Mouse (Mus musculus) heart, postnatal 0 days (tissue): ENCODE data around the gene Gab2. TPM values are rescaled to one million over a fixed set of nuclear protein-coding genes. Genes with fewer than 3 reads are reported as not detected.

Source experiments
- ATAC-seq: fragments of 200-750 bp; cut with Nextera tagmentation; 2 replicates; pipeline ENCODE4 v1.8.0; 2017; ENCODE audit warnings: low read depth, moderate number of reproducible peaks, moderate library complexity; ENCODE audit not compliant: insufficient read depth
- DNase-seq: peaks from one replicate; pipeline ENCODE4 v3.0.0-alpha.2; 2016; ENCODE audit warnings: low spot score
- H3K27ac ChIP-seq: fragments of 300-500 bp; sonication (generic); 2 replicates; pipeline ENCODE4 v1.5.1; 2014; ENCODE audit warnings: low read depth, mild to moderate bottlenecking
- H3K27me3 ChIP-seq: fragments of 300-500 bp; sonication (generic); 2 replicates; pipeline ENCODE4 v1.6.1; 2014; ENCODE audit warnings: low read length, mixed read lengths; ENCODE audit not compliant: control insufficient read depth, insufficient read depth
- H3K36me3 ChIP-seq: fragments of 300-500 bp; sonication (generic); replicated peaks from 2 replicates; pipeline ENCODE4 v1.6.1; 2014; ENCODE audit warnings: low read length, mixed read lengths; ENCODE audit not compliant: control insufficient read depth, insufficient read depth
- H3K4me1 ChIP-seq: fragments of 300-500 bp; sonication (generic); 2 replicates; pipeline ENCODE4 v1.6.1; 2014; ENCODE audit warnings: antibody characterized with exemption; ENCODE audit not compliant: control insufficient read depth, insufficient read depth
- H3K4me2 ChIP-seq: fragments of 300-500 bp; sonication (generic); 2 replicates; pipeline ENCODE4 v1.6.1; 2014; ENCODE audit warnings: low read depth, mild to moderate bottlenecking, low read length, moderate library complexity
- H3K4me3 ChIP-seq: fragments of 300-500 bp; sonication (generic); 2 replicates; pipeline ENCODE4 v1.5.1; 2014; ENCODE audit warnings: low read depth, low read length
- H3K9ac ChIP-seq: fragments of 300-500 bp; sonication (generic); replicated peaks from 2 replicates; pipeline ENCODE4 v1.6.1; 2014; ENCODE audit warnings: low read depth, low read length, mixed read lengths
- H3K9me3 ChIP-seq: fragments of 300-500 bp; sonication (generic); replicated peaks from 2 replicates; pipeline ENCODE4 v1.6.1; 2016; ENCODE audit warnings: low read length; ENCODE audit not compliant: control insufficient read depth
- CTCF ChIP-seq: IDR thresholded peaks from 2 replicates; pipeline ENCODE4 v1.5.1; 2016; ENCODE audit warnings: antibody characterized with exemption, control low read depth, low read depth
- EP300 ChIP-seq: IDR thresholded peaks from 2 replicates; pipeline ENCODE4 v1.6.1; 2016; ENCODE audit warnings: antibody characterized with exemption, low read depth
- WGBS: fragments of 180-500 bp; shearing (Covaris S2); extraction: QIAGEN DNeasy Blood & Tissue Kit; methylation state at CpG from one replicate; pipeline ENCODE4 v1.1.7; 2014; 5-methylcytosine and 5-hydroxymethylcytosine counted together
- polyA plus RNA-seq: library from polyadenylated mRNA; unstranded; fragments of >200 nt; fragmentation: Nextera tagmentation; extraction: Ambion mirVana; gene quantifications from 2 replicates; pipeline ENCODE4 v1.2.1, GENCODE M21; 2015
- total RNA-seq: library from RNA; depleted of rRNA; stranded (reverse); fragments of >200 nt; gene quantifications from 2 replicates; pipeline ENCODE4 v1.2.3, GENCODE M21; 2014; ENCODE audit warnings: low replicate concordance

Gab2 gene
- total and polyA plus RNA-seq, 2 experiments from 2014 or later, result 4.9 to 13.4 TPM

GRCm38 (mm10) chr7:97309461-97310340 is 228.3 kb downstream of the Gab2 start:
- Histone ChIP-seq H3K36me3 (peaks cover 65% of the 10 kb centered on the region), H3K27ac (no peak overlapping the region), H3K9me3 (no peaks in the 10 kb centered on the region), H3K4me2 (no peak overlapping the region), H3K4me3 (no peak overlapping the region), H3K9ac (no peak overlapping the region), H3K4me1 (no peaks in the 10 kb centered on the region), H3K27me3 (no peaks in the 10 kb centered on the region)
- ATAC-seq, result no peak
- WGBS, result 92% methylated on average over 4 of the region's 4 CpGs
- no peak for DNase-seq
- no peak for TF ChIP-seq EP300
- no peak for TF ChIP-seq CTCF

GRCm38 (mm10) chr7:97310341-97310635 is 228.9 kb downstream of the Gab2 start:
- H3K9ac ChIP-seq, result no peak overlapping the region
- H3K4me2 ChIP-seq, result no peak overlapping the region
- H3K27me3 ChIP-seq, result no peaks in the 10 kb centered on the region
- ATAC-seq (no peak), DNase-seq (no peak)
- H3K36me3 ChIP-seq, result peaks cover 59% of the 10 kb centered on the region
- H3K9me3 ChIP-seq, result no peaks in the 10 kb centered on the region
- 87% methylated on average over 3 of the region's 3 CpGs for WGBS
- no peak overlapping the region for H3K4me3 ChIP-seq
- no peak overlapping the region for H3K27ac ChIP-seq
- no peaks in the 10 kb centered on the region for H3K4me1 ChIP-seq
- TF ChIP-seq CTCF (no peak), EP300 (no peak)

GRCm38 (mm10) chr7:97311620-97312019 is 230.2 kb downstream of the Gab2 start:
- ATAC-seq (no peak), DNase-seq (no peak)
- Histone ChIP-seq H3K4me1 (no peaks in the 10 kb centered on the region), H3K9me3 (no peaks in the 10 kb centered on the region), H3K36me3 (peaks cover 46% of the 10 kb centered on the region), H3K27me3 (no peaks in the 10 kb centered on the region), H3K27ac (no peak overlapping the region), H3K4me3 (no peak overlapping the region), H3K4me2 (no peak overlapping the region), H3K9ac (no peak overlapping the region)
- no peak for TF ChIP-seq CTCF
- TF ChIP-seq EP300, result no peak
- 88% methylated on average over 14 of the region's 14 CpGs for WGBS

- DNase-seq (no peak), ATAC-seq (no peak)
- Histone ChIP-seq H3K4me3 (no peak overlapping the region), H3K36me3 (peaks cover 40% of the 10 kb centered on the region), H3K27me3 (no peaks in the 10 kb centered on the region), H3K27ac (no peak overlapping the region), H3K4me1 (no peaks in the 10 kb centered on the region), H3K9ac (no peak overlapping the region), H3K4me2 (no peak overlapping the region), H3K9me3 (no peaks in the 10 kb centered on the region)
- TF ChIP-seq CTCF, result no peak
- no peak for TF ChIP-seq EP300
- 83% methylated on average over 17 of the region's 17 CpGs for WGBS
Observed at GRCm38 (mm10) chr7:97312196-97312595, 230.8 kb downstream of the Gab2 start.

- Histone ChIP-seq H3K36me3 (peaks cover 34% of the 10 kb centered on the region), H3K9me3 (no peaks in the 10 kb centered on the region), H3K9ac (no peak overlapping the region), H3K27me3 (no peaks in the 10 kb centered on the region), H3K4me3 (no peak overlapping the region), H3K27ac (no peak overlapping the region), H3K4me2 (no peak overlapping the region), H3K4me1 (no peaks in the 10 kb centered on the region)
- DNase-seq, result no peak
- no peak for TF ChIP-seq CTCF
- TF ChIP-seq EP300, result no peak
- no peak for ATAC-seq
- WGBS, result 86% methylated on average over 6 of the region's 6 CpGs
Observed at GRCm38 (mm10) chr7:97312856-97313255, 231.5 kb downstream of the Gab2 start.
